Mouse (Mus musculus) ES-E14 (cell line): ENCODE data around the gene 0610010K14Rik. TPM values are rescaled to one million over a fixed set of nuclear protein-coding genes. Genes with fewer than 3 reads are reported as not detected.

Experiments used
- DNase-seq: peaks from one replicate; pipeline ENCODE4 v3.0.0-alpha.2; 2013; ENCODE audit warnings: low read depth, low spot score
- H3K27ac ChIP-seq: 2 replicates; pipeline ENCODE4 v1.5.1; 2012; ENCODE audit warnings: low read depth, mild to moderate bottlenecking, low read length, moderate library complexity, mixed read lengths; ENCODE audit not compliant: poor library complexity, insufficient read depth, severe bottlenecking
- H3K36me3 ChIP-seq: 2 replicates; pipeline ENCODE4 v1.6.1; 2012; ENCODE audit warnings: mild to moderate bottlenecking, low read length, moderate library complexity, mixed read lengths; ENCODE audit not compliant: control insufficient read depth, poor library complexity, insufficient read depth, severe bottlenecking
- H3K4me1 ChIP-seq, 2 experiments: fragments of 150-350 bp in 1 of 2; sonication (generic) in 1 of 2; 2 replicates each; pipeline ENCODE4 v1.6.1; 2012; ENCODE audit warnings: low read length in 2 of 2, mild to moderate bottlenecking in 1 of 2, mixed read lengths in 1 of 2; ENCODE audit not compliant: control insufficient read depth in 2 of 2, insufficient read depth in 2 of 2, poor library complexity in 1 of 2
- H3K4me3 ChIP-seq, 2 experiments: fragments of 150-350 bp in 1 of 2; sonication (generic) in 1 of 2; 2 replicates each; pipeline ENCODE4 v1.5.1; 2012; ENCODE audit warnings: low read length in 2 of 2, low read depth in 1 of 2, mild to moderate bottlenecking in 1 of 2, mixed read lengths in 1 of 2; ENCODE audit not compliant: insufficient read depth in 1 of 2, poor library complexity in 1 of 2, severe bottlenecking in 1 of 2
- H3K9ac ChIP-seq: 2 replicates; pipeline ENCODE4 v1.6.1; 2012; ENCODE audit warnings: low read depth, mild to moderate bottlenecking, low read length, mixed read lengths; ENCODE audit not compliant: poor library complexity, insufficient read depth, severe bottlenecking
- H3K9me3 ChIP-seq: fragments of 150-350 bp; sonication (generic); 2 replicates; pipeline ENCODE4 v1.6.1; 2012; ENCODE audit warnings: low read depth, mild to moderate bottlenecking, low read length; ENCODE audit not compliant: control insufficient read depth, insufficient read depth
- CHD2 ChIP-seq: IDR thresholded peaks from 2 replicates; pipeline ENCODE4 v1.6.1; 2014; ENCODE audit warnings: mild to moderate bottlenecking, low read depth, low read length, inconsistent platforms
- HCFC1 ChIP-seq: IDR thresholded peaks from 2 replicates; pipeline ENCODE4 v1.6.1; 2012; ENCODE audit warnings: low read length, inconsistent platforms, borderline replicate concordance; ENCODE audit not compliant: insufficient read depth
- MAFK ChIP-seq: IDR thresholded peaks from 2 replicates; pipeline ENCODE4 v1.6.1; 2014; ENCODE audit warnings: mild to moderate bottlenecking, low read depth, low read length, inconsistent platforms; ENCODE audit not compliant: insufficient read depth
- ZC3H11A ChIP-seq: IDR thresholded peaks from 2 replicates; pipeline ENCODE4 v1.6.1; 2012; ENCODE audit warnings: low read depth, mild to moderate bottlenecking, inconsistent platforms, low read length, borderline replicate concordance
- ZNF384 ChIP-seq: IDR thresholded peaks from 2 replicates; pipeline ENCODE4 v1.6.1; 2012; ENCODE audit warnings: low read depth, low read length, inconsistent platforms
- in situ Hi-C, 2 experiments: fragments of 600-800 bp; cut with MboI; formaldehyde crosslinking; loops; one replicate each; pipeline ENCODE4 v1.15.1; 2025; ENCODE audit warnings: low sequenced_read_pairs in 2 of 2, inconsistent platforms in 1 of 2; ENCODE audit not compliant: unreplicated experiment in 2 of 2
- total RNA-seq: library from RNA; depleted of rRNA; stranded (reverse); fragments of 300-350 nt; gene quantifications from 2 replicates; pipeline ENCODE4 v1.2.3, GENCODE M21; 2012

The 0610010K14Rik gene
- total RNA-seq, 1 experiment, result 49.9 TPM

- Histone ChIP-seq H3K9ac (peak overlapping the region; percentile 66), H3K4me3 (peak overlapping the region; percentile 61 to 67), H3K27ac (peak overlapping the region; percentile 14; the same call in 1 of the 2 replicates), H3K36me3 (peaks cover 14% of the 10 kb centered on the region), H3K9me3 (no peaks in the 10 kb centered on the region), H3K4me1 (peaks cover 2 to 15% of the 10 kb centered on the region in 2 experiments; a peak in 2 of 4 replicates)
- in situ Hi-C loops, result no loop called here
- no peak for DNase-seq
- no peak for TF ChIP-seq CHD2
- TF ChIP-seq ZC3H11A, result no peak
- TF ChIP-seq HCFC1, result no peak
- no peak for TF ChIP-seq ZNF384
- no peak for TF ChIP-seq MAFK
Measured at GRCm38 (mm10) chr11:70220323-70220722, 17.4 kb downstream of the 0610010K14Rik start.

GRCm38 (mm10) chr11:70219873-70220272, 17.8 kb downstream of the 0610010K14Rik start:
- DNase-seq, result no peak
- H3K27ac ChIP-seq, result no peak overlapping the region
- TF ChIP-seq ZC3H11A, result no peak
- no peak for TF ChIP-seq CHD2
- TF ChIP-seq HCFC1, result no peak
- TF ChIP-seq MAFK, result no peak
- TF ChIP-seq ZNF384, result no peak
- no peaks in the 10 kb centered on the region for H3K9me3 ChIP-seq
- H3K4me3 ChIP-seq, result peak overlapping the region; percentile 61 to 67
- in situ Hi-C loops, result loop anchor here in 1 of 2 experiments (10.0 kb wide), 1 partner anchor 285 kb away; the partner anchor contains the start of gene Ybx2
- peak overlapping the region; percentile 66 for H3K9ac ChIP-seq
- peaks cover 14% of the 10 kb centered on the region for H3K36me3 ChIP-seq
- peaks cover 2 to 19% of the 10 kb centered on the region in 2 experiments; a peak in 3 of 4 replicates for H3K4me1 ChIP-seq

GRCm38 (mm10) chr11:70218741-70219470, 18.8 kb downstream of the 0610010K14Rik start:
- no peak for DNase-seq
- H3K4me3 ChIP-seq, result no peak overlapping the region
- H3K36me3 ChIP-seq, result peaks cover 14% of the 10 kb centered on the region
- H3K9ac ChIP-seq, result no peak overlapping the region
- TF ChIP-seq CHD2, result no peak
- no peak for TF ChIP-seq HCFC1
- no peak for TF ChIP-seq ZC3H11A
- TF ChIP-seq ZNF384, result no peak
- H3K27ac ChIP-seq, result no peak overlapping the region
- in situ Hi-C loops, result loop anchor here in 1 of 2 experiments (10.0 kb wide), 1 partner anchor 284 kb away; the partner anchor contains the start of gene Ybx2
- peaks cover 2 to 23% of the 10 kb centered on the region in 2 experiments; a peak in 3 of 4 replicates for H3K4me1 ChIP-seq
- H3K9me3 ChIP-seq, result no peaks in the 10 kb centered on the region

- TF ChIP-seq ZC3H11A (no peak), HCFC1 (no peak)
- no peak for DNase-seq
- H3K9ac ChIP-seq, result no peak overlapping the region
- no peak overlapping the region for H3K4me3 ChIP-seq
- in situ Hi-C loops, result loop anchor here in 1 of 2 experiments (10.0 kb wide), 1 partner anchor 283 kb away; the partner anchor contains the start of gene Ybx2
- H3K27ac ChIP-seq, result no peak overlapping the region
- H3K4me1 ChIP-seq, result peaks cover 4 to 20% of the 10 kb centered on the region in 2 experiments; a peak in 3 of 4 replicates
- H3K9me3 ChIP-seq, result no peaks in the 10 kb centered on the region
- peaks cover 9% of the 10 kb centered on the region for H3K36me3 ChIP-seq
Measured at GRCm38 (mm10) chr11:70218039-70218438, 19.7 kb downstream of the 0610010K14Rik start.
